Mouse (Mus musculus) cerebellum, adult 8-10 months (tissue): Measurements from ENCODE around the gene Clk3.
"Not testable (repeated sequence)": the region's sequence is repeated elsewhere in the genome, so short reads cannot be mapped to it uniquely, and the experiment has no call there.

Experiments
- DNase-seq: peaks from one replicate; pipeline ENCODE4 v3.0.0; 2022

Clk3 gene

GRCm38 (mm10) chr9:57720736-57721135 lies 44.9 kb downstream of the Clk3 start:
- DNase-seq = no peak

GRCm38 (mm10) chr9:57718408-57718807 lies 47.3 kb downstream of the Clk3 start:
- DNase-seq = peak; percentile 50

GRCm38 (mm10) chr9:57712194-57712593 lies 53.5 kb downstream of the Clk3 start:
- no peak for DNase-seq

GRCm38 (mm10) chr9:57710214-57710613 lies 55.4 kb downstream of the Clk3 start:
- not testable (repeated sequence) for DNase-seq

- DNase-seq = peak; percentile 57
Measured at GRCm38 (mm10) chr9:57708720-57709274, 56.9 kb downstream of the Clk3 start.

- DNase-seq = peak; percentile 79
Measured at GRCm38 (mm10) chr9:57708068-57708719, 57.5 kb downstream of the Clk3 start, which contains the start of gene Edc3. Gene Edc3 (plus strand): TSS chr9:57708540.

GRCm38 (mm10) chr9:57706496-57706895 lies 59.2 kb downstream of the Clk3 start:
- no peak for DNase-seq
